Comparison of ENCODE assay signal across 25 mouse cellular contexts in genomic region chr4:150231871-150232270, GRCm38 (mm10). TPM values are rescaled to one million over a fixed set of nuclear protein-coding genes. Genes with fewer than 3 reads are reported as not detected.
DNase-seq lines count a peak whose midpoint lies in the region; ATAC-seq and TF ChIP-seq lines count a peak whose summit lies in the region.
"Had no signal": no experiment of that assay in that cellular context is flagged by ENCODE, and none has a peak within 500 bp of the region (broad histone marks: within the 10 kb centered on the region; RNA-seq: fewer than 3 reads in every experiment).

No protein-coding gene starts in this region.

- DNase-seq in forebrain, embryonic 10.5 days (ENCODE audit: extremely low spot score, low spot score): no peak
- DNase-seq in forebrain, postnatal 0 days: no peak
- DNase-seq in kidney, postnatal 25 days: no peak
- DNase-seq in brain, adult 2 months (ENCODE audit: low read depth, low spot score): peak; percentile 89
- DNase-seq in cerebellum, postnatal 14 days: peak; percentile 47 to 77
- DNase-seq in adrenal gland, adult 8-10 months: no peak
- no peak for DNase-seq in liver, embryonic 11.5 days (ENCODE audit: low spot score)
- DNase-seq: kidney, postnatal 14 days; liver, postnatal 0 days; lung, postnatal 4 days; retina, postnatal 1 day; spleen, adult 18-20 months; thymus, postnatal 25 days had no signal

- WGBS in forebrain, embryonic 10.5 days: 43% methylated on average over 8 of the region's 8 CpGs
- WGBS in forebrain, postnatal 0 days: 59% methylated on average over 8 of the region's 8 CpGs
- WGBS in kidney, embryonic 15.5 days: 42% methylated on average over 8 of the region's 8 CpGs
- 45% methylated on average over 8 of the region's 8 CpGs for WGBS in liver, embryonic 11.5 days

- no peak for TF ChIP-seq CTCF in forebrain, postnatal 0 days (IDR thresholded peaks at IDR 0.05; ENCODE audit: low read depth)

- H3K9ac ChIP-seq in forebrain, postnatal 0 days: no peak overlapping the region
- no peak overlapping the region for H3K9ac ChIP-seq in kidney, embryonic 15.5 days
- no peak overlapping the region for H3K9ac ChIP-seq in liver, embryonic 11.5 days (ENCODE audit: low read depth, low read length)
- H3K9ac ChIP-seq: forebrain, embryonic 12.5 days; intestine, embryonic 15.5 days; liver, postnatal 0 days; midbrain, embryonic 12.5 days had no signal

- ATAC-seq in forebrain, postnatal 0 days: no peak
- no peak for ATAC-seq in kidney, embryonic 15.5 days (replicated peaks; ENCODE audit: low FRiP score)
- ATAC-seq in liver, embryonic 11.5 days (replicated peaks; ENCODE audit: low FRiP score): no peak
- ATAC-seq: intestine, embryonic 15.5 days; liver, postnatal 0 days had no signal

- no peak overlapping the region for H3K4me2 ChIP-seq in forebrain, postnatal 0 days (ENCODE audit: low read depth)
- no peak overlapping the region for H3K4me2 ChIP-seq in kidney, embryonic 15.5 days
- no peak overlapping the region for H3K4me2 ChIP-seq in liver, embryonic 11.5 days
- H3K4me2 ChIP-seq: embryonic facial prominence, embryonic 13.5 days; forebrain, embryonic 12.5 days; intestine, embryonic 15.5 days; midbrain, embryonic 12.5 days had no signal

- no peak overlapping the region for H3K4me3 ChIP-seq in forebrain, embryonic 10.5 days
- H3K4me3 ChIP-seq in forebrain, postnatal 0 days (ENCODE audit: low read depth, low read length): no peak overlapping the region
- H3K4me3 ChIP-seq in kidney, embryonic 15.5 days (replicated peaks): no peak overlapping the region
- H3K4me3 ChIP-seq in liver, embryonic 11.5 days (ENCODE audit: low read depth, low read length): no peak overlapping the region
- H3K4me3 ChIP-seq: embryonic facial prominence, embryonic 13.5 days; forebrain, embryonic 12.5 days; intestine, embryonic 15.5 days; midbrain, embryonic 12.5 days had no signal

- no peaks in the 10 kb centered on the region for H3K9me3 ChIP-seq in forebrain, embryonic 10.5 days
- no peaks in the 10 kb centered on the region for H3K9me3 ChIP-seq in forebrain, postnatal 0 days (ENCODE audit: low read length)
- H3K9me3 ChIP-seq in kidney, embryonic 15.5 days (replicated peaks): no peaks in the 10 kb centered on the region
- no peaks in the 10 kb centered on the region for H3K9me3 ChIP-seq in liver, embryonic 11.5 days (ENCODE audit: control insufficient read depth, low read length)
- H3K9me3 ChIP-seq: embryonic facial prominence, embryonic 13.5 days; forebrain, embryonic 12.5 days; intestine, embryonic 15.5 days; midbrain, embryonic 12.5 days had no signal

- H3K27ac ChIP-seq in forebrain, embryonic 10.5 days: peak overlapping the region; percentile 60; the same call in 1 of the 2 replicates
- H3K27ac ChIP-seq in forebrain, postnatal 0 days (ENCODE audit: low read depth, low read length): no peak overlapping the region
- 0 out of 2 replicates have a peak overlapping the region, but pooled peaks have one; percentile 22 for H3K27ac ChIP-seq in kidney, embryonic 15.5 days
- no peak overlapping the region for H3K27ac ChIP-seq in liver, embryonic 11.5 days (ENCODE audit: low read depth, low read length)
- H3K27ac ChIP-seq: embryonic facial prominence, embryonic 13.5 days; forebrain, embryonic 12.5 days; intestine, embryonic 15.5 days had no signal

- peaks cover 24% of the 10 kb centered on the region for H3K27me3 ChIP-seq in forebrain, embryonic 10.5 days (ENCODE audit: poor library complexity, severe bottlenecking)
- no peaks in the 10 kb centered on the region for H3K27me3 ChIP-seq in forebrain, postnatal 0 days (ENCODE audit: insufficient read depth, low read length)
- H3K27me3 ChIP-seq in kidney, embryonic 15.5 days: no peaks in the 10 kb centered on the region
- 0 out of 2 replicates have a peak, but pooled peaks cover 2% of the 10 kb centered on the region for H3K27me3 ChIP-seq in liver, embryonic 11.5 days (replicated peaks; ENCODE audit: control insufficient read depth, insufficient read depth, low read length)
- H3K27me3 ChIP-seq: embryonic facial prominence, embryonic 13.5 days; intestine, embryonic 15.5 days had no signal

- H3K4me1 ChIP-seq in forebrain, embryonic 10.5 days: peaks cover 81% of the 10 kb centered on the region
- no peaks in the 10 kb centered on the region for H3K4me1 ChIP-seq in forebrain, postnatal 0 days (ENCODE audit: insufficient read depth)
- H3K4me1 ChIP-seq in kidney, embryonic 15.5 days: peaks cover 56% of the 10 kb centered on the region
- peaks cover 28% of the 10 kb centered on the region for H3K4me1 ChIP-seq in liver, embryonic 11.5 days (replicated peaks; ENCODE audit: control insufficient read depth, insufficient read depth, low read length)

- no peaks in the 10 kb centered on the region for H3K36me3 ChIP-seq in forebrain, embryonic 10.5 days (replicated peaks)
- H3K36me3 ChIP-seq in forebrain, postnatal 0 days (ENCODE audit: insufficient read depth): no peaks in the 10 kb centered on the region
- H3K36me3 ChIP-seq in kidney, embryonic 15.5 days: no peaks in the 10 kb centered on the region
- no peaks in the 10 kb centered on the region for H3K36me3 ChIP-seq in liver, embryonic 11.5 days (ENCODE audit: control insufficient read depth, insufficient read depth, low read length)
- H3K36me3 ChIP-seq: embryonic facial prominence, embryonic 13.5 days; forebrain, embryonic 12.5 days; intestine, embryonic 15.5 days; midbrain, embryonic 12.5 days had no signal

RNA-seq across cellular contexts. Expression of gene Eno1, which starts 4.7 kb away (rescaled TPM):
- polyA plus RNA-seq in forebrain, embryonic 10.5 days (2016; fragmentation: Nextera tagmentation; extraction: Ambion mirVana): 3,430 and 3,707 TPM in 2 replicates
- 283 and 328 TPM in 2 replicates for total RNA-seq in forebrain, postnatal 0 days (2014; rRNA removed)
- 856 and 963 TPM in 2 replicates for polyA plus RNA-seq in forebrain, postnatal 0 days (2015; fragmentation: Nextera tagmentation; extraction: Ambion mirVana)
- 1,865 and 1,947 TPM in 2 replicates for polyA plus RNA-seq in kidney, embryonic 15.5 days (2015; fragmentation: Nextera tagmentation; extraction: Ambion mirVana)
- total RNA-seq in adrenal gland, adult 8-10 months (2022): 100 to 1,000 TPM; 203 to 424 (median 307) TPM
- 2,392 and 2,590 TPM in 2 replicates for polyA plus RNA-seq in liver, embryonic 11.5 days (2014; fragmentation: Nextera tagmentation; extraction: Ambion mirVana)

RNA-seq across cellular contexts. Expression of gene Car6, which starts 30.7 kb away (rescaled TPM):
- 0.22 TPM in 1 of 2 replicates, not detected in the other for polyA plus RNA-seq in forebrain, embryonic 10.5 days (2016; fragmentation: Nextera tagmentation; extraction: Ambion mirVana)
- not detected in 2 replicates for total RNA-seq in forebrain, postnatal 0 days (2014; rRNA removed)
- polyA plus RNA-seq in forebrain, postnatal 0 days (2015; fragmentation: Nextera tagmentation; extraction: Ambion mirVana): not detected in 2 replicates
- not detected in 2 replicates for polyA plus RNA-seq in kidney, embryonic 15.5 days (2015; fragmentation: Nextera tagmentation; extraction: Ambion mirVana)
- total RNA-seq in adrenal gland, adult 8-10 months (2022): under 1 TPM in 3 of 4 experiments, not detected in 1; 0.30 to 0.70 (median 0.59) TPM
- not detected in 2 replicates for polyA plus RNA-seq in liver, embryonic 11.5 days (2014; fragmentation: Nextera tagmentation; extraction: Ambion mirVana)
- total RNA-seq: adrenal gland, postnatal 4 days; gastrocnemius, adult 8-10 months; left cerebral cortex, adult 18-20 months; neutrophil, adult 5-6 weeks had no signal
- polyA plus RNA-seq: embryonic facial prominence, embryonic 13.5 days; forebrain, embryonic 12.5 days; heart, embryonic 14.5 days; hindbrain, embryonic 11.5 days; intestine, embryonic 15.5 days; liver, postnatal 0 days; midbrain, embryonic 12.5 days; stomach, embryonic 16.5 days had no signal

RNA-seq across cellular contexts. Expression of gene Rere, which starts 49.6 kb away (rescaled TPM):
- 26.8 and 31.1 TPM in 2 replicates for polyA plus RNA-seq in forebrain, embryonic 10.5 days (2016; fragmentation: Nextera tagmentation; extraction: Ambion mirVana)
- total RNA-seq in forebrain, postnatal 0 days (2014; rRNA removed): 30.5 and 31.3 TPM in 2 replicates
- 14.8 and 18.9 TPM in 2 replicates for polyA plus RNA-seq in forebrain, postnatal 0 days (2015; fragmentation: Nextera tagmentation; extraction: Ambion mirVana)
- 35.1 and 36.5 TPM in 2 replicates for polyA plus RNA-seq in kidney, embryonic 15.5 days (2015; fragmentation: Nextera tagmentation; extraction: Ambion mirVana)
- 100 to 1,000 TPM; 108 to 187 (median 139) TPM for total RNA-seq in adrenal gland, adult 8-10 months (2022)
- polyA plus RNA-seq in liver, embryonic 11.5 days (2014; fragmentation: Nextera tagmentation; extraction: Ambion mirVana): 22.6 and 23.3 TPM in 2 replicates

Comparison
In these comparisons a context has a peak if more than half of its experiments do, and no peak if none do; other contexts are left out.
1. H3K27ac ChIP-seq: peak in forebrain, embryonic 10.5 days (single experiment) and kidney, embryonic 15.5 days (single experiment); none in forebrain, postnatal 0 days (single experiment) and liver, embryonic 11.5 days (single experiment).
2. DNase-seq: peak in brain, adult 2 months (single experiment) and cerebellum, postnatal 14 days (2 of 2); none in forebrain, embryonic 10.5 days (single experiment), forebrain, postnatal 0 days (single experiment), kidney, postnatal 25 days (0 of 2), adrenal gland, adult 8-10 months (single experiment) and liver, embryonic 11.5 days (single experiment).